Mouse (Mus musculus) G1E (cell line): ENCODE measurements around the gene 1700029I15Rik. TPM values are rescaled to one million over a fixed set of nuclear protein-coding genes. Genes with fewer than 3 reads are reported as not detected.

Experiments
- ATAC-seq: 2 replicates; pipeline ENCODE4 v1.8.0; 2016; ENCODE audit warnings: mild to moderate bottlenecking; ENCODE audit not compliant: insufficient number of reproducible peaks, poor library complexity, low FRiP score, severe bottlenecking; ENCODE audit errors: extremely low read depth
- DNase-seq: peaks from one replicate; pipeline ENCODE4 v3.0.0; 2012; ENCODE audit warnings: low spot score
- H3K27me3 ChIP-seq: 2 replicates; pipeline ENCODE4 v1.6.1; 2012; ENCODE audit warnings: mild to moderate bottlenecking, low read length, inconsistent platforms; ENCODE audit not compliant: insufficient read depth
- H3K36me3 ChIP-seq: replicated peaks from 2 replicates; pipeline ENCODE3; 2012; ENCODE audit warnings: mild to moderate bottlenecking, inconsistent platforms
- H3K4me1 ChIP-seq: 2 replicates; pipeline ENCODE4 v1.6.1; 2012; ENCODE audit warnings: low read depth, low read length, inconsistent platforms, mixed read lengths; ENCODE audit not compliant: insufficient read depth
- H3K4me3 ChIP-seq: 2 replicates; pipeline ENCODE4 v1.5.1; 2012; ENCODE audit warnings: low read depth, mild to moderate bottlenecking, inconsistent platforms, low read length, moderate library complexity, mixed read lengths
- H3K9me3 ChIP-seq: replicated peaks from 2 replicates; pipeline ENCODE4 v1.6.1; 2012; ENCODE audit warnings: inconsistent platforms
- CTCF ChIP-seq: IDR thresholded peaks from 2 replicates; pipeline ENCODE4 v1.5.1; 2012; ENCODE audit warnings: low read depth, low read length, inconsistent platforms, mixed read lengths
- GATA1 ChIP-seq: IDR thresholded peaks from 2 replicates; pipeline ENCODE4 v1.6.1; 2012; ENCODE audit warnings: borderline replicate concordance, low read length, inconsistent platforms, mixed read lengths
- GATA2 ChIP-seq: IDR thresholded peaks from 2 replicates; pipeline ENCODE4 v1.6.1; 2012; ENCODE audit warnings: low read depth, low read length, inconsistent platforms, borderline replicate concordance
- POLR2AphosphoS5 ChIP-seq: IDR thresholded peaks from 2 replicates; pipeline ENCODE4 v1.6.1; 2012; ENCODE audit warnings: low read depth, low read length, inconsistent platforms; ENCODE audit not compliant: insufficient replicate concordance
- TAL1 ChIP-seq: conservative IDR thresholded peaks from 2 replicates; pipeline ENCODE4 v1.6.1; 2012; ENCODE audit warnings: low read depth, low read length, inconsistent platforms, mixed read lengths
- polyA plus RNA-seq: library from polyadenylated mRNA; stranded (reverse); fragments of >175 nt; gene quantifications from 2 replicates; pipeline ENCODE4 v1.2.3, GENCODE M21; 2012
- total RNA-seq, 2 experiments: library from RNA; stranded (forward) in 1 of 2; stranded (reverse) in 1 of 2; fragments of 200-1000 nt in 1 of 2; fragments of >200 nt in 1 of 2; fragmentation: Nextera tagmentation in 1 of 2; gene quantifications; 2 replicates each; pipeline ENCODE4 v1.2.3; 2014 to 2017

The 1700029I15Rik gene
- total and polyA plus RNA-seq, 3 experiments: 0.55 to 0.93 TPM; not detected in 1

DNA sequence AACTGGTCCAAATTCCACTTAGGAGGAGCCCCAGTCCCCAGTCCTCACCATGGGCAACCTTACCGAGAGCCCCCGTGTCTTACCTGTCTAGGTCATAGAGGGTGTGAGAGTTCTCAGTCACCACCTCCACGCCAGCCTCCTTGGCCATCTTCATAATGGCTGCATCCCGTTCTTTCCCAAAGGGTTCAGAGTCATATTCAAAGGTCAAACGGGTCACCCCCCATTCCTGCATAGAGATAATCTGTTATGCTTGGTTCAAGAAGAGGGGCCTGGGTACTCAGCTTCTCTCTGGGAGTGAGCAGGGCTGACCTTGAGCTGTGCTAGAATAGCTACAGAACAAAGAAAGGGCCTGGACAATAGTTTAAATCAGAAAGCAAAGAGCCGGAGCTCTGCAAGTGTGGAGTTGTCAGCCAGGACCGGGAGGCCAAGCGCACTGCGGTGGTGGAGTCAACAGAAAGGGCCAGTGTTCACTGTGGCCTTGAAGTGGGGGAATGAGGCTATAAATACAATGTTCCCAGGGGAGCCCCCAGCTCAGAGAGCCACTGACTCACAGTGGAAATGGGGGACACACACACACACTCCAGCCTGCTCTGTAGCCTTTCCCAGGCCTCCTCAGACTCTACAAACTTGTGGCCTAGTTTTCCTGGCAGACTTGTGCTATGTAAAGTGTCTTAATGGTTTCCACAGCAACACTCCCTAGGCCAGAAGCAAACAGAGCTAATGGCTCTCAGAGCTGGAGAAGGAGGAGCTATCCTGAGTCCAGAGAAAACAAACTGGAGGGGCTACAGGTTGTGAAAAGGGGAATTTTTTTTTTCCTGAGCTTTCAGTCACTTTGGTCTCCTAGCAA is 42.3 kb downstream of the 1700029I15Rik start:
- no peaks in the 10 kb centered on the region for H3K9me3 ChIP-seq
- H3K36me3 ChIP-seq: peaks cover 99% of the 10 kb centered on the region
- TF ChIP-seq CTCF (no peak), TAL1 (no peak), POLR2AphosphoS5 (no peak), GATA1 (no peak), GATA2 (no peak)
- H3K4me1 ChIP-seq: peaks cover 33% of the 10 kb centered on the region
- H3K27me3 ChIP-seq: no peaks in the 10 kb centered on the region
- ATAC-seq: no peak
- DNase-seq: no peak
- no peak overlapping the region for H3K4me3 ChIP-seq

DNA sequence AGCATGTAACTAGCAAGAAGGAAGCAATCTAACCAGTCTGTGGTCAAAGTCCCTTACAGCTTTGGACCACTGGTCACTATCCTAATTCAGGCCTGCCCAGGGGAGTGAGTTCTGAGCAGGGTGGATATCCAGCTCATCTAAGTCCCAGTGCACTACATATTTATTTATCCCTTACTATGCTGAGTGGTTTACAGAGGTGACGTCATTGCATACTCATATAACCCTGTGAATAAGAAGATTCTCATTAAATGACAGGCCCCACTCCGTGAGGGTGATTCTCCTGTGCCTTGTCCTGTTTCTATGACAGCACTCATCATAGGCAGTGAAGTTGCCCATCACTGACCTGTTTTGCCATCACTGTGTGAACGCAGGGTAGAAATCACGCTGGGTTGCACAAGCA is 43.0 kb downstream of the 1700029I15Rik start:
- no peak for ATAC-seq
- no peak overlapping the region for H3K4me3 ChIP-seq
- TF ChIP-seq CTCF (no peak), GATA1 (no peak), TAL1 (no peak), POLR2AphosphoS5 (no peak), GATA2 (no peak)
- no peaks in the 10 kb centered on the region for H3K27me3 ChIP-seq
- H3K36me3 ChIP-seq: peaks cover 96% of the 10 kb centered on the region
- H3K4me1 ChIP-seq: peaks cover 40% of the 10 kb centered on the region
- H3K9me3 ChIP-seq: no peaks in the 10 kb centered on the region
- DNase-seq: no peak

- no peak for TF ChIP-seq GATA2
- TF ChIP-seq TAL1: no peak
- TF ChIP-seq POLR2AphosphoS5: no peak
- no peak for TF ChIP-seq CTCF
- peaks cover 94% of the 10 kb centered on the region for H3K36me3 ChIP-seq
Measured at GRCm38 (mm10) chr2:92426426-92426825, 44.1 kb downstream of the 1700029I15Rik start.

GRCm38 (mm10) chr2:92427882-92428281 is 45.5 kb downstream of the 1700029I15Rik start:
- H3K27me3 ChIP-seq: no peaks in the 10 kb centered on the region
- H3K36me3 ChIP-seq: peaks cover 91% of the 10 kb centered on the region
- H3K9me3 ChIP-seq: no peaks in the 10 kb centered on the region
- TF ChIP-seq CTCF: no peak
- TF ChIP-seq POLR2AphosphoS5: no peak
- no peak for TF ChIP-seq GATA2
- TF ChIP-seq GATA1: no peak
- TF ChIP-seq TAL1: no peak
- H3K4me1 ChIP-seq: peaks cover 62% of the 10 kb centered on the region
- H3K4me3 ChIP-seq: no peak overlapping the region
- DNase-seq (no peak), ATAC-seq (no peak)

More at GRCm38 (mm10) chr2:92426426-92426825, 44.1 kb downstream of the 1700029I15Rik start:
- Histone ChIP-seq H3K4me1 (peaks cover 50% of the 10 kb centered on the region), H3K9me3 (no peaks in the 10 kb centered on the region), H3K27me3 (no peaks in the 10 kb centered on the region), H3K4me3 (no peak overlapping the region)
- DNase-seq (no peak), ATAC-seq (no peak)

- DNase-seq: no peak
- H3K4me1 ChIP-seq: peaks cover 68% of the 10 kb centered on the region
- no peak for ATAC-seq
Measured at GRCm38 (mm10) chr2:92430089-92430488, 47.8 kb downstream of the 1700029I15Rik start.

More at GRCm38 (mm10) chr2:92430089-92430488, 47.8 kb downstream of the 1700029I15Rik start:
- no peaks in the 10 kb centered on the region for H3K9me3 ChIP-seq
- TF ChIP-seq GATA1 (no peak), CTCF (no peak), POLR2AphosphoS5 (no peak), GATA2 (no peak), TAL1 (no peak)
- peaks cover 68% of the 10 kb centered on the region for H3K36me3 ChIP-seq
- H3K4me3 ChIP-seq: no peak overlapping the region; the same call in 1 of the 2 replicates
- H3K27me3 ChIP-seq: no peaks in the 10 kb centered on the region; the same call in 1 of the 2 replicates
